Mouse (Mus musculus) colon, adult 2 months (tissue): ENCODE measurements around the gene Shroom2. TPM values are rescaled to one million over a fixed set of nuclear protein-coding genes. Genes with fewer than 3 reads are reported as not detected.

Experiments used
- polyA plus RNA-seq: library from polyadenylated mRNA; depleted of rRNA; stranded (reverse); fragments of >200 nt; gene quantifications from 2 replicates; pipeline ENCODE4 v1.2.3, GENCODE M21; 2012; rRNA removed

The Shroom2 gene
- polyA plus RNA-seq = 6.8 and 8.4 TPM in 2 replicates

GRCm38 (mm10) chrX:152768891-152769599 is at the start of gene Shroom2:
Shroom2 (minus strand) TSS chrX:152769465.

GRCm38 (mm10) chrX:152781720-152782403 is 12.6 kb upstream of the Shroom2 start, which contains the start of gene Gpr143:
Gpr143 (plus strand) TSS chrX:152781921.

GRCm38 (mm10) chrX:152563034-152563433 is 206.2 kb downstream of the Shroom2 start, which contains the start of gene Cldn34a:
Cldn34a (plus strand) TSS chrX:152563334.

Other genes starting within 250 kb of the Shroom2 start
- not detected in 2 replicates for gene Cldn34a, start 206.1 kb downstream of the Shroom2 start, polyA plus RNA-seq
- gene Gpr143, start 12.5 kb upstream of the Shroom2 start, polyA plus RNA-seq = not detected in 2 replicates
- gene Usp51, start 237.0 kb upstream of the Shroom2 start, polyA plus RNA-seq = 0.19 TPM in 1 of 2 replicates, not detected in the other